Mouse (Mus musculus): ENCODE measurements around the gene Msx1. TPM values are rescaled to one million over a fixed set of nuclear protein-coding genes. Genes with fewer than 3 reads are reported as not detected.

Gene Msx1
- total RNA-seq, 2 experiments from 2014 or later, result 7.4 to 8.5 TPM

GRCm38 (mm10) chr5:37797251-37797650 is 27.1 kb downstream of the Msx1 start:
- no peak for DNase-seq (ENCODE audit: low spot score in 2 of 2)

DNA sequence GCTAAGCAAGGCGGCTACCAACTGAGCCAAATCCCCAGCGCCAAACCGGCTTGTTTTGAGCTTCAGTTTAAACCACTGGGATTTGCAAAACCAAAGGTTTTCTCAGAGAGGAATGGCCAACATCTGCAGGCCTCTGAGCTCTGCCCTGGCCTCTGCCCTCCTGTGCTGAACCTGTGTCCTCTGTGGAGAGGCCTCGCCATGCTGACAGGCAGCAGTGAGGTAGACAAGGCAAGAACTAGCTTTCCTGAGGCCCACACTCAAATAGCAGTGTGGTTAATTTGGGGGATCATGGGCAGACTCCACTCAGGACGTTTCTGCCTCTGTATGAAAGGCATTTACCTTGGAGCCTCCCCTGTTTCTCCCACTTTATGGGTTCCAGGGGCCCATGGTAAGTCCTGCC is 27.6 kb downstream of the Msx1 start:
- no peak for DNase-seq (ENCODE audit: low spot score in 2 of 2)

DNA sequence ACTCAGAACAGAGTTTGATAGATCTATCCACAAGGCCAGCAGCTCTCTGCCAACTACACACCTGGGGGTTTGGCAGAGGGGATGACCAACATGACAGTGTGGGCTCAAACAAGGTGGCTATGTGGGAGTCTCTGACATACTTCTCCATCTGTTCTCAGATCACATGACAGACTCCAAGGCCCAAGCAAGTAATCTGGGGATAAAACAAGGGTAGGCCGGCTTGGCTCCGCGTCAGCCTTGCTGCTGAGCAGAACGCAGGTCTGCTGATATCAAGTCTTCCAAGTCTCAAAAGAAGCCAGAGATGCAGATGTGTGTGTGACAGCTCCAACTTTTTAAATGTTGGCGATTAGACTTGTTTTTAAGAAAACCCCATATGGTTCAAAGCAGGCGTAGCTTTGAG is 28.7 kb downstream of the Msx1 start:
- DNase-seq (ENCODE audit: low spot score in 2 of 2), result no peak

DNA sequence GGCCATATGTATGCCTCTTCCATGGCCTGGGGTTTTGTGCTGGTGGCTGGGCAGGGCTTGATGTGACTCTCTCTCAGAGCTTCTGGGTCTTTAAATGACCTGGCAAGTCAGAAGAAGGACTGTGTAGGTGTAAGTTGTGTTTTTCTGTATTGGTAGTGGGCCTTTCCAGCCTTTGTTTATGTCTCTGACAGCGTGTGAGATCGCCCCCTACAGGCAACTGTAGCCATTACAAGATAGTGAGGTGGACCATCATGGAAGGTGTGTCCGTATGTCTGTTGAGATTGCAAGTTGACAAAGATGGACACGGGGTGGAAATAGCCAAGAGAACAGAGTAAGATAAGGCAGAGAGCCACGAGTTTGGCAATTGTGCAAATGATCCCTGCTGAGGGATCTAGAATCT is 32.2 kb downstream of the Msx1 start:
- no peak for DNase-seq (ENCODE audit: low spot score in 2 of 2)

DNA sequence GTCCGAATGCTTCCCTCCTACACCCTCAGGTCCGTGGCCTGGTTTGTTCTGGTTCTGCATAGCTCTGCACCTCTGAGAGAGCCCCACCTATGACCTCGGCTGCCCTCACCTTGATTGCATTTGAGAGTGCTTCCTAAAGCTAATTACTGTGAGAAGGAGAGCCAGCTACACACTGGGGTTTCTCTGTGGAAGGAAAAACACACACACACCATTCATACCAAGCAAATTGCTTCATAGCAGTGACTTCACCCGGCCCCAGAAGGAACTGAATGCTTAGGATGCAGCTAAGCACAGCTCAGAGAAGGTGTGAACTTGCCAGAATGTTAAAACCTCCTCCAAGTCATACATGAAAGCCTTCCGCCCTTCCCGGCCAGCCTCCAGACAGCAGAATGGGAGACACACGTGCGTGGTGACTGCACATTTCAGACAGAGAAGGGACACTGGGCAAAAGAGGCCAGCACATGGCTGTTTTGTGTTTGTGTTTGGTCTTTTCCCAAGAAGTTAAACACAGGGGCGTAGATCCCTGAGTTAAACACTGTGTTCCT is 39.5 kb downstream of the Msx1 start:
- DNase-seq (ENCODE audit: low spot score in 2 of 2), result no peak

- DNase-seq (ENCODE audit: low spot score in 2 of 2), result peak; percentile 57 to 67
Measured at GRCm38 (mm10) chr5:37783306-37783705, 41.1 kb downstream of the Msx1 start.

DNA sequence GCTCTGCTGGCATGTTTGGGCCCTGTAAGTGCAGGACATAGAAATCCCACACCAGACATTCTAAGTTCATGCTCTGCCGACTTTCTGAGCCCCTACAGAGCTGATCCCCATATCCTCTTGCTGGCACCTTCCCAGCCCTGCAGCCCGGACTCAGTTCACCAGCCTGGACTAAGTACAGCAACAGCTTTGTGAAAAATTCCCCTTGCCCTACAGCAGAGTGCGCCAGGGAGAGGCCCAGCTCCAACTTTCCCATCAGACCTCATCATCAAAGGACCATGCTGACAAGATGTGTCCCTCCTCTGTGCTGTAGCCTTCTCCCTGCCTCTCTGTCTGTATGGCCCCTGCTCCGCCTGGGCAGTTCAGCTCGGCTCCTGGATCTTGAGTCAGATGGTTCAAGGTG is 48.7 kb downstream of the Msx1 start:
- DNase-seq (ENCODE audit: low spot score in 2 of 2), result no peak

- DNase-seq (ENCODE audit: low spot score in 2 of 2), result no peak
Measured at GRCm38 (mm10) chr5:37774011-37774410, 50.4 kb downstream of the Msx1 start.

- no peak for DNase-seq (ENCODE audit: low spot score in 2 of 2)
Measured at GRCm38 (mm10) chr5:37770870-37771269, 53.5 kb downstream of the Msx1 start.

Other genes starting within 250 kb of the Msx1 start
- gene Stk32b, start 107.4 kb downstream of the Msx1 start, total RNA-seq (2021), result 10 to 100 TPM in 1 of 2 experiments, 1 to 10 TPM in 1; 8.0 to 10.7 TPM
- not detected for gene Cytl1, start 89.1 kb downstream of the Msx1 start, total RNA-seq (2021)
- 10 to 100 TPM; 33.3 to 34.1 TPM for gene Stx18, start 214.2 kb upstream of the Msx1 start, total RNA-seq (2021)